Comparison of ENCODE assay signal across 9 mouse cellular contexts in the genomic region with DNA sequence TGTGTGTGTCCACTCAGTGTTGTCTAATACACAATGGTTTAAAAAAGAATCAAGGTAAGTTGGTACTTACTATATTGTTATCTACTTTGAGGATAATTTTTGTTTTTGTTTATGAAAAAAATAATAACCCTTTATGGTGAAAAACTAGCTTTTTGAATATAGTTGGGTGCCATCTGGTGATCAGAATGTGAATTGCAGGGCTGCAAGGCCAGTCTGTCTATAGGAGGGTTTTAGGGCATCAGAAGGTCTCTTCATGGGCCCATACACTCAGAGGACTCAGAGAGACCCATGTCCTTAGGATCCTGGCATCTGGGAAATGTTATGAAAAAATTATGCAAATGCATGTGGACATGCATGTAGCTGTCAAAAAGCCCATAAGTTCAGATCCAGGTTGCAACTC. TPM values are rescaled to one million over a fixed set of nuclear protein-coding genes. Genes with fewer than 3 reads are reported as not detected.
DNase-seq lines count a peak whose midpoint lies in the region; ATAC-seq and TF ChIP-seq lines count a peak whose summit lies in the region.
"Had no signal": no experiment of that assay in that cellular context is flagged by ENCODE, and none has a peak within 500 bp of the region (broad histone marks: within the 10 kb centered on the region; RNA-seq: fewer than 3 reads in every experiment).

No protein-coding gene starts in this region.

- intact Hi-C loops in left cerebral cortex, postnatal 4 days (cut with DNase I) = loop anchor here (5.0 kb wide), 1 partner anchor 67 kb away; no protein-coding TSS in a partner anchor

- peak; percentile 62 for TF ChIP-seq CTCF in Patski (IDR thresholded peaks at IDR 0.05)

- DNase-seq in adrenal gland, adult (ENCODE audit: inconsistent age in 2 of 2, low spot score in 1 of 2) = peak; percentile 9 to 63
- no peak for DNase-seq in adrenal gland, postnatal 4 days (ENCODE audit: low spot score in 2 of 2)
- peak; percentile 2 to 44 for DNase-seq in layer of hippocampus, adult 18-20 months (ENCODE audit: low spot score in 2 of 2)
- DNase-seq in layer of hippocampus, postnatal 36 days = no peak
- DNase-seq in Patski (ENCODE audit: low read depth, low spot score) = no peak
- peak; percentile 2 for DNase-seq in embryo, embryonic 9.5 days (ENCODE audit: extremely low spot score)
- peak; percentile 36 for DNase-seq in left cerebral cortex, postnatal 4 days
- DNase-seq in thymus, postnatal 0 days (ENCODE audit: low spot score) = peak; percentile 24

- CTCF ChIA-PET in Patski (lab: Charles Lee) = interaction anchor here (1.1 to 2.1 kb wide), 6 partner anchors 9 to 117 kb away, joined by 3 to 9 read pairs (median 3); no protein-coding TSS in a partner anchor

- in situ Hi-C loops in Patski (cut with MboI; ENCODE audit: low pct_unique_long_range_greater_than_20kb) = loop anchor here (5.0 to 25.0 kb wide), 2 partner anchors 47 to 267 kb away; partner anchors contain the start of gene Arxes1

- ATAC-seq in Patski = no peak

- POLR2A ChIA-PET in Patski (lab: Charles Lee) = interaction anchor here (0.6 to 1.1 kb wide), 2 partner anchors 60 to 72 kb away, joined by 3 to 5 read pairs; no protein-coding TSS in a partner anchor

- H3K27me3 ChIP-seq in Patski = peaks cover 5% of the 10 kb centered on the region
- H3K27me3 ChIP-seq: stomach, embryonic 15.5 days had no signal

RNA-seq across cellular contexts. Expression of gene Bex3, which starts 34.2 kb away (rescaled TPM):
- total RNA-seq in adrenal gland, postnatal 4 days (2021) = 100 to 1,000 TPM; 287 to 301 TPM
- 100 to 1,000 TPM; 299 to 305 TPM for total RNA-seq in layer of hippocampus, adult 18-20 months (2021)
- total RNA-seq in layer of hippocampus, postnatal 36 days (2021) = 100 to 1,000 TPM; 288 to 298 TPM
- 454 TPM for polyA plus RNA-seq in Patski (2021)
- total RNA-seq in left cerebral cortex, postnatal 4 days (2021) = 100 to 1,000 TPM; 315 to 358 TPM
- polyA plus RNA-seq in thymus, postnatal 0 days (2015; fragmentation: Nextera tagmentation; extraction: Ambion mirVana) = 165 and 185 TPM in 2 replicates

RNA-seq across cellular contexts. Expression of gene Tceal9, which starts 59.4 kb away (rescaled TPM):
- total RNA-seq in adrenal gland, postnatal 4 days (2021) = 100 to 1,000 TPM; 489 to 570 TPM
- 100 to 1,000 TPM in 1 of 2 experiments, 10 to 100 TPM in 1; 92.0 to 106 TPM for total RNA-seq in layer of hippocampus, adult 18-20 months (2021)
- total RNA-seq in layer of hippocampus, postnatal 36 days (2021) = 10 to 100 TPM; 91.3 to 99.3 TPM
- polyA plus RNA-seq in Patski (2021) = 401 TPM
- total RNA-seq in left cerebral cortex, postnatal 4 days (2021) = 100 to 1,000 TPM; 129 to 130 TPM
- 158 and 169 TPM in 2 replicates for polyA plus RNA-seq in thymus, postnatal 0 days (2015; fragmentation: Nextera tagmentation; extraction: Ambion mirVana)

Comparison
In these comparisons a context has a peak if more than half of its experiments do, and no peak if none do; other contexts are left out.
1. DNase-seq: peak in adrenal gland, adult (2 of 2), layer of hippocampus, adult 18-20 months (2 of 2), embryo, embryonic 9.5 days (single experiment), left cerebral cortex, postnatal 4 days (single experiment) and thymus, postnatal 0 days (single experiment); none in adrenal gland, postnatal 4 days (0 of 2), layer of hippocampus, postnatal 36 days (0 of 2) and Patski (single experiment).